Mouse (Mus musculus): ENCODE data around the gene Nfic. TPM values are rescaled to one million over a fixed set of nuclear protein-coding genes. Genes with fewer than 3 reads are reported as not detected.

Nfic gene
- total RNA-seq, 1 experiment from 2014 or later: 129 TPM

GRCm38 (mm10) chr10:81485479-81486018 is 30.1 kb upstream of the Nfic start:
- DNase-seq: no peak

DNA sequence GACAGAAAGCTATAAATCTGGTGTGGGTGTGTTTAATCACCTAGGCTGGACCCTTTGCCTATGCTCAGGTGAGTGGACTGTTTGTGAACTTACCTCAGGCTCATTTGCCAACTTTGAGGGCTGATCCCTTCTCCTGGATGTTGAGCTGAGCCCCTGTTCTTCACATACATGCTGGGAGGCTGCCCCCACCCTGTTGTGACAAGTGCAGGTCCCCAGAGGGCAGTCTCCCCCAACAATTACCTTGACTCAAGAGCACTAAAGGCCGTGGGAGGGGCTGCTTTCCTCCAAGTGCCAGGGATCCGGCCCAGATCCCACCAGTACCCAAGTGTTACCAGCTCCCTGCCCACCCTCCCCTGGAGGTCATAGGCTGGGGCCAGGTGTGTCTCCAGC is 29.6 kb upstream of the Nfic start:
- DNase-seq: no peak

DNA sequence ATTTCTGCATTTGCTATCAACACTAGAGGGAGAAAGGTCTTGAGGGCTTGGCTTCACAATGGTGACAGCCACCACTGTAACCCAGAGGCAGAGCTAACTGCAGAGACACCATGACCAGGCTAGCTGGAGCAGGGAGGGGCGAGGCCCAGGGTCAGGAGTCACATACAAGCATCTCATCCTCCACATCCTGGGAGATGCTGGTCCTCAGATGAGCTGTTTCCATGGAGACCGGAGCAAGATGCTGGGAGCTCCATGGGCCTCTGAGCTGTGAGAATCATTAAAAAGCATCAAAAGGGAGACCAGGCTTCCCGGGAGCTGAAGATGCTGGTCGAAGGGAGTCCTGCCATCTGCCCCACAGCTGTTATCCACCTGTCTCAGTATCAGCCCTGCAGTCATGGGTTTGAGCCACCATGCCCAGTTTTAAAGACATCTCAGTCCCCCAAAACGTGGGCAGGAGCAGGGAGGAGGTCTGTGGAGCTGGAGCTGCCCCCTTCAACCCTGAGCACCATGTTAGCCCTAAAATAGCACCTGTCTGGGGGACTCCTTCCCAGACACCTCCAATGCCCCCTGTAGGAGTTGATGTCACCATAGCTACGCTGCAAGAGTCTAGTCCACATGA is 29.1 kb upstream of the Nfic start:
- no peak for DNase-seq

- no peak for DNase-seq
Observed at GRCm38 (mm10) chr10:81483983-81484382, 28.5 kb upstream of the Nfic start.

GRCm38 (mm10) chr10:81482533-81482889 is 27.1 kb upstream of the Nfic start, which contains the start of gene Celf5:
TSS of gene Celf5 (minus strand) at chr10:81482709.
- peak; percentile 65 for DNase-seq

DNA sequence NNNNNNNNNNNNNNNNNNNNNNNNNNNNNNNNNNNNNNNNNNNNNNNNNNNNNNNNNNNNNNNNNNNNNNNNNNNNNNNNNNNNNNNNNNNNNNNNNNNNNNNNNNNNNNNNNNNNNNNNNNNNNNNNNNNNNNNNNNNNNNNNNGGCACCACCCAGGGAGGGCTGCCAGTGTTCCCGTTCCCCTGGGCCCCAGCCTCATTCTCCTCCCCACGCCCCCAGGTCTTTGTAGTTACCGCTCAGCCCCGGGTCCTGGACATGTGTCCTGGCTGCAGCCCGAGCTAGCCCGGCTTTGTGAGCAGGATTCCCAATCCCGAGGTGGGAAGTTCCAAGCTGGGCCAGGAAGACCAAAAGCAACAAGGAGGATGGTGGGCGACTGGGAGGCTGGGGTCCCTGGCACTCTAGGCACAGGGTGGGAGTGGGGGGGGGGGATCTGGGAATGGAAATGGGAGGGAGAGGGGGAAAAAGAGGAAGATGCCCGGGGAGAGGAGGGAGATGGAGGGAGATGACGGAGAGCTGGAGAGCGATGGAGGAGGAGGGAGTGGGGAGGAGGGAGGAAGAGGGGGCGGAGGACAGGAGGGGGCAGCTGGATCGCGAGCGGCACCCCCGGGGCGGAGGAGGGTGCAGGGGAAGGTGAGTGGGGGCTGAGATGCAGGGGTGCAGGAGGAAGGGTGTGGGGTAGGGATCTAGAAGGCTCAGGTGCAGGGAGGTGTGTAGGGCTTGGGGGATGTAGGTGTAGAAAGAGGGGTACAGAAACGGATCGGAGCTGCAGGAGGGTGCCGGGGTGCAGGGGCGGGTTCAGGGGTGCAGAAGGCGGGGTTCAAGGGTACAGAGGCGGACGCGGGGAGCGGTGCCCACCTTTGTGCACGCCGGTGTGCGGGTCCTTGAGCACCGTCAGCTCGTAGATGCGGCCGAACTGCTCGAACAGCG is 26.4 kb upstream of the Nfic start:
- no peak for DNase-seq

- DNase-seq: no peak
Observed at GRCm38 (mm10) chr10:81474461-81474860, 19.0 kb upstream of the Nfic start.

DNA sequence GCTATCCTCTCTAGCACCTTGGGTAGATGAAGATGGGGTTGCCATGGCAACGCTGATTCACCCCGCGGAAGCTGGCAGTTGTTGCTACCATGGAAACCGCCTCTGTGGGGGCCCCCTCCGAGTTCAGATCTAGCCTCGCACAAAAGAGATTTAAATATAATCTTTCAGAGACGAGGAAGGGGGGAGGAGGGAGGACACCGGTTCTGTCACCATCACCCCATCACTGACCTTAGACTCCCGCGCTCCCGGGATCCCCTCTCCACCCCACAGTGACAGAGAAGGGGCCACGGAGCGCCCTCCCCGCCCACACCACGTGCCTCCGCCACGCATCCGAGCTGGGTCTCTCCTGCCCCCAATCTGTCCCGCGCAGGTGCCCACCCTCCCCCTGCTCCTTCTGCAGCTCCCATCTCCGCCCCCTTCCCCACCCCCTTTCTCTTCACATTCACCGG is 17.6 kb upstream of the Nfic start:
- no peak for DNase-seq

DNA sequence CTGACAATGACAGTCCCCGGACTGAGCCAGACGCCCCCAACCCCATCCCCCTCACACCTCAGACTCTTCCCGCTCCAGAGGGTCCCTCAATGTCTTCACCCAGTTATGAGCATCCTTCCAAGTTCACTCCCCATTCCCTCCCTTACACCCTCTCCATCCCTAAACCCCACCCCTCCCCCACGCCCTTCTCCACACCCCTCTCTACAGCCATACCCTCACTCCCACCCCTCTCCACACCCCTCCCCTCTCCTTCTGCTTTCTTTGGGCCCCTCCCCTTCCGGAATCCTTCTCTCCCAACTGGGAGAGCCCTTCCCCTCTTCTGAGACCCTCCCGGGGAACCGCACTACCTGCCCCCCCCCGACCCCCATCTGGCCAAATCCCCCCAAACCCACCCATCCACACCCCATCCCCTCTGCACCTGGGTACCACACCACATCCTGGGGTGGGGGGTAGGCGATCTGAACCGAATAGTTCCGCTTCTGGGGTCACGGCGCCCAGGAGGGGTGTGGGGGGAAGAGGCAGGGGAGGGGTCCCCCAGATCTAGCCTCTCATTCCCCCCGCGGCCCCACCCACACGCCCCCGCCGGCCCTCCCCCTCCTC is 17.1 kb upstream of the Nfic start:
- no peak for DNase-seq

GRCm38 (mm10) chr10:81470454-81470853 is 15.0 kb upstream of the Nfic start:
- DNase-seq: no peak

GRCm38 (mm10) chr10:81469253-81469652 is 13.8 kb upstream of the Nfic start:
- DNase-seq: no peak

DNA sequence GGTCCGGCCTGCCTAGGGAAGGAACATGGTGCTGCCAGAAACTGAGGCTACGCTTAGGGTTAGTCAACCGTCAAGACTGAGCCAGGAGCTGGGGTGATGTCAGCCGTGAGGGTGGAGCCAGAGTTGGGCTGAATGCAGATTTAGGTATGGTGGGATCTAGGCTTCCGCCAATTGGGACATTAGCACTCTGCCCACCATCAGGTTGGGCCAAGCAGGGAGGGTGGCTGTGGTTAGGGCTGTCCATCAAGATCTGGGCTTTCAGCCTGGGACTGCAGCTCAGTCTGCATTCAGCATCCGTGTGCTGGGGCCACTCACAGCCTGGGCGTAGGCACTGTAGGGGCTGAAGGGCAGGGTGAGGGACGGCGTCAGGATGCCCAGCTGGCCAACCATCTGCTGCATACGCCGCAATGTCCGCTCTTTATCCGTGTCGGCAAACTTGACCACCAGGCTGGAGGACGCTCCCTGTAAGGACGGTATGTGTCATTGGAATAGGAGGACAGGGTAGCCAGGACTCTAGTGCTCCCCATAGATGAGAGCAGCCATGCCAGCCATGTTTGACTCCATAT is 12.3 kb upstream of the Nfic start:
- no peak for DNase-seq

DNA sequence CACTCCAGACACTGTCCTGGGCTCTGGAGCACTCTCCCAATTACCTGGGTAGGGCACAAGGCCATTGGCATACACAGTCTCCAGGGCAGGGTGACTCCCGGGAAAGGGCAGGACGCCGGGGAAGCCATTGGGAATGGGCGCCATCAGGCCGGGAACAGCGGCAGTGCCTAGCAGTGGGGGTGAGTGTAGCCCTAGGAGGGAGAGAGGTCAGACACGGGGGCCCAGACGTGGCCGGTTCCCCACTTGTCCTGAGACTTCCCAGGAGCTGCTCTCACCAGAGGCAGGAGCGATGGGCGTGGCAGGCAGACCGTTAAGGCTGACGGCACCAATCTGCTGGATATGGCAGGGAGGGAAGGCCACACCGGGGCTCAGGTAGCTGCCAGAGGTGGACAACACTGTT is 11.4 kb upstream of the Nfic start:
- DNase-seq: no peak

- DNase-seq: no peak
Observed at GRCm38 (mm10) chr10:81466066-81466465, 10.6 kb upstream of the Nfic start.

GRCm38 (mm10) chr10:81465265-81465645 is 9.8 kb upstream of the Nfic start:
- DNase-seq: no peak

DNA sequence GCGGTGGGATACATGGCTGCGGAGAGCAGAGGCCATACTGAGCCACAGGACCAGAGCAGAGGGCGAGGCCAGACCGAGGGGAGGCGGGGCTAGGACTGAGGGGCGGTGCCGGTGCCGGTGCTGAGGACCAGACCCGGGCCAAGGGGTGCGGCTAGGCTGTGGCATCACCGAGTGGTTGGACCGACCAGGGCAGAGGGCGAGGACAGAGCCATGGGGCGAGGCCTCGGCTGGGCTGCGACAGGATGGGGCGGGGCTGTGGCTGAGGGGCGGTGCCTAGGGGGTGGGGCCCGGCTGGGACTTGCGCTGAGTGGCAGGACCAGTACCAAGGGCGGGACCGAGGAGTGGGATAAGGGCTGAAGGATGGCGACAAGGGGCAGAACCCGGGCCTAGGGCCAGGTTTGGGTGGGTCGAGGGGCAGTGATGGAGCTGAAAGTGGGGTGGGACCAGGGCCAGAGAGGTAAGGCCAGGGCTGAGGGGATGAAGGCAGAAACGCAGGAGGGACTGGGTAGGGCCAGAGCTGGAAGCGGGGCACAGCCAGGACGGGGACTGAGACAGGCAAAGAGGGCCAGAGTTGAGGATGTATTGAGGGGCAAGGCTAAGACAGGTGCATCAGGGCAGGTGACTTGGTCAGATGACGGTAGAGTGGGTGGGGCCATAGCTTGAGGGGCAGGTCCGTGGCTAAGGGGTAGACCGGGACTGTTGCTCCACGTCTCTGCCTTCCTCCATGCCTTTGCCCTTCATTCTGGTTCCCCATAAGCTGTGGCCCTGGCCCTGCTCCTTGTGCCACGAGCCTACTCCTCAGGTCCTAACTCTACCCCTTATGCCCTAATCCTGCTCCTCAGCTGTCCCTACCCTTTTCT is 9.2 kb upstream of the Nfic start:
- DNase-seq: peak; percentile 40

GRCm38 (mm10) chr10:81463531-81463930 is 8.1 kb upstream of the Nfic start:
- DNase-seq: no peak

GRCm38 (mm10) chr10:81462917-81463316 is 7.5 kb upstream of the Nfic start:
- no peak for DNase-seq

GRCm38 (mm10) chr10:81462415-81462804 is 7.0 kb upstream of the Nfic start:
- no peak for DNase-seq

GRCm38 (mm10) chr10:81461673-81462414 is 6.4 kb upstream of the Nfic start:
- no peak for DNase-seq

DNA sequence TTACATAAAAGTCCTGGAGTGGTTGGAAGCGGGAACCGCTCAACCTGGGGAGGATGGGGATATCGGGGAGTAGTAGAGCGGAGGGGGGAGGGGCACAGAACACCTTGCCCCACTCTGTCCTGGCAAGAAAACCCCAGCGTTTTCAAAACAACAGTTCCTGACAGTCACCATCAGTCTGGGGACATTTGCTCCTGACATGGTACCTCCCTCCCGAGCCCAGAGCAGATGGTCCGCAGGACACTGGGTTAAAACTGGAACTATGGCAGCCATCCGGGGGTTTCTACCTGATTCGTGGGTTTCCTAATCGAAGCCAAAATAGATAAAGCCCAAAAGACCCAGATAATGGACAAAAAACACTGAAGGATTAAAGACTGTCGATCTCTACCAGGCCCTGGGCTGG is 5.5 kb upstream of the Nfic start:
- no peak for DNase-seq
